Mouse (Mus musculus): ENCODE data around the gene Myo1d.

Myo1d gene

DNA sequence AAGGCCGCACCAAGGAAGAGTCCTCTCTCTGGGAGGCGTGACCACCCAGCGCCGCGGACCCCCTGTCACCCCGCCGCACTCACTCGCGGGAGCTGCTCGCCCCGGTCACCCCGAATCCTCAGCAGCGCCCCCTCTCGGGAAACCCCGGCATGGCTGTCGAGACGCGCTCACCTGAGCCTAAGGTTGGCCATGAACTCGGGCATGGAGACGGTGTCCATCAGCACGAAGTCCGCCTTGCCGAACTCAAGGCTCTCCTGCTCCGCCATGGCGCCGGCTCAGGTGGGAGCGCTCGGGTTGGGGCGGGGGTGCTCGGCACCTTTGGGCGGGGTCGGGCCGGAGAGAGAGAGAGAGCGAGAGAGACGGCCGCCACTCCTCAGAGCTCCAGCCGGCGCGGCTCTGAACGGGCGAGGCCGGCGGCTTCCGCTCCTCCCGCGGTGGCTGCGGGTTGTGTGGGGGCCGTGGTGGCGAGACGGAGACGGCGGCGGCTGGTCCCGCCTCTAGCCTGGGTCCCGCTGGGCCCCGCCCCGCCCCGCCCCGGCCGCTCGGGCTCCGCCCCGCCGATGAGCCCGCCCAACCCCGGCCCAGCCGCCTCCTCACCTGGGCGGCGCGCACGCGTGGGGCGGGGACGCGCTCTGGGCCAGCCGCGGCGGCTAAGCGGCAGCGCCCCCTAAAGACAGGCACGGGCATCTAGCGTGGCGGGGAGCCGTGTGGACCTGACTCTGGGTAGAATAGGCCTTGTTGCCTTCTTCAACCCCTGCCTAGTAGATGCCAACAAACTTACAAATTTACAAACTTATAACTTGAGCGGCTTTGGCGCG, at the start of gene Myo1d:
Gene Myo1d, minus strand, starts transcription at position 499 of the 818 bp plus-strand sequence.
- DNase-seq, result peak; percentile 88

- DNase-seq, result no peak
Measured at GRCm38 (mm10) chr11:80821794-80822193, 42.0 kb upstream of the Myo1d start.

DNA sequence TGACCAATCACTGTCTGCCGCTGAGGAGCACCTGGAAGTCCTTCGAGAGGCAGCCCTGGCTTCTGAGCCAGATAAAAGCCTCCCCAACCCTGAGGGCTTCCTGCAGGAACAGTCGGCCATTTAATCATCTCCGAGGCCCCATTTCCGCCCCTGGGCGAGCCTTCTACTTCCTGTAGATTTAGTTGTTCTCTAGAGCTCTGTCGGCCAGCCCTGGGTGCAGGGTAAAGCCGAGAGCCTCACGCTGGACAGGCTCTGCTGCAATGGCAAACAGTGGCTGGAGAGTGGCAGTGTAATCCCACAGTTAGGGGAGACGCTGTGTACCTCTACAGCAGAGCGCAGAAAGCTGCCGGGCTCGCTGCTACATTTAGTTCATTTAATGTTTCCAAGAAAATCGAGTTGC, 41.5 kb upstream of the Myo1d start:
- DNase-seq, result peak; percentile 17

DNA sequence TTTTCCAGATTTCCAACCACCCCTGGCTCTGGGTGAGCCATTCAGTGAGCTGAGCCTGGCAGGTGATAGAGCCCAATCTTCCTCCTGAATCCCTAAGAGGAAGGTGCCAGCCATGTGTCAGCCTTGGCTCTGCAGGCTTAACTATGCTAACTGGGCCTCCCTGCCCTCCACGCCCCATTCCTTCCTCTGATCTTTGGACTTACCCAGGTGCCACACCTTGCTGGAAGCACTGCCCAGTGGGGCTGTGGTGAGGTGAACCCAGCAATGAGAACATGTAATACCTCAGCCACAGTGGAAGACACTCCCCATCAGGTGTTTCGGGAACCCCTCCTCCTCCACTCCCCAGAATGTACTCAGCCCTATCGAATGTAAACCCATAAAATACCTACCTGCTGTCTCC, 40.3 kb upstream of the Myo1d start:
- DNase-seq, result no peak

GRCm38 (mm10) chr11:80818060-80818697, 38.4 kb upstream of the Myo1d start:
- DNase-seq, result peak; percentile 39

DNA sequence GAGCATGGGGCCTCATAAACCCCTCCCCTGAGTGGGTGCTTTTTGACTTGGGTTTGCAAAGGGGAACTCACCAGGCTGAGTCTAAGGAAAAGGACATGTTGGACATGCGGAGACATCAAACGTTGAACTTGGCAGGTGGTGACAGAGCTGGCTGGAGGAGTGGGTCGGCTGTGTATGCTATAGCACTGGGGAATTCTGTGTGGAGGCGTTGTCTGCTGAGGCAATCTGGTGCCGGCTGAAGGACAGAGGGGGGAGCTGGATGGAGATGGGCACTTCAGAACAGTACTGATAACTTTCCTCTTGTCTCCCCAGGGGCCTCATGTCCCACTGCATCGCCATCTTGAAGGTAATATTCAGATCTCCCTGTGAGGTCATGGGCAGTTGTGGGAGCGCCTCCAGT, 35.5 kb upstream of the Myo1d start:
- DNase-seq, result no peak

GRCm38 (mm10) chr11:80811156-80811555, 31.3 kb upstream of the Myo1d start:
- DNase-seq, result no peak

DNA sequence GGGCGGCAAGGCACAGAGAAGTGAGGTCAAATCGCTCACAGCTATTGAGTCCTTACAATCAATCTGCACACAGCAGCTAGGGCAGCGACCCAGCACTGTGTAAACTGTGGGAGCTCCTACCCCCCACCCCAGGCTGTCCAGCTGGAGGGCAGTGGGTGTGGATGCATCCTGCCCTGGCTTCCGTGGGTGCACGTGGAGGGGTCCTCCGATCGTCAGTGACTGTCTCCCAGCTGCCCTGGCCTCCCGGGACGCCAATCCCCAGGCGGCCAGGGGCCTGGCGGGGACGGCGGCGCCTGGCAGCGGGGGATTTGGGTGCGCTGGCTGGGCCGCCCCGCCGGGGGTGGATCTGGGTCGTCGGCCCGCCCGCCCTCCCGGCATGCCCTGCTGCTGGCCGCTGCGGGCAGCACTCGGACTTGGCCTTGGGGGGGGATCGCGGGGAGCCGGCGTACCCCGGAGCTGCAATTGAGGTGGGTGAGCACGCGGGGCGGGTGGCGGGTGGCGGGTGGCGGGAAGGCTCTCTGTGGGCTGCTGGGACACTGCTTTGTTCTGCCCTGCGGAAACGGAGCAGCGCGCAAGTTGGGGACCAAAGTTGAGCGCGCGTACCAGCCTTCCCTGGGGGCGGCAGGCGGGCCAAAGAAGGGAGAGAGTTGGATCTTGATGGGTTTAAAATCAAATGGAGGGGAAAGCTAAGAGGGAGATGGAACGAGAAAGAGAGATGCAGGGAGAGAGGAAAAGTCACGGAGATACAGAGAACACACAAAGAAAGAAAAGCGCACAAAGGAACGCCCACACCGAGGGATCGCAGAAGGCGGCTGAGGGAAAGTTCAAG, 30.4 kb upstream of the Myo1d start, which contains the start of gene Tmem98:
Gene Tmem98, plus strand, starts transcription at position 183 of the 829 bp plus-strand sequence.
- peak; percentile 10 for DNase-seq

GRCm38 (mm10) chr11:80809666-80809992, 29.8 kb upstream of the Myo1d start:
- DNase-seq, result no peak

DNA sequence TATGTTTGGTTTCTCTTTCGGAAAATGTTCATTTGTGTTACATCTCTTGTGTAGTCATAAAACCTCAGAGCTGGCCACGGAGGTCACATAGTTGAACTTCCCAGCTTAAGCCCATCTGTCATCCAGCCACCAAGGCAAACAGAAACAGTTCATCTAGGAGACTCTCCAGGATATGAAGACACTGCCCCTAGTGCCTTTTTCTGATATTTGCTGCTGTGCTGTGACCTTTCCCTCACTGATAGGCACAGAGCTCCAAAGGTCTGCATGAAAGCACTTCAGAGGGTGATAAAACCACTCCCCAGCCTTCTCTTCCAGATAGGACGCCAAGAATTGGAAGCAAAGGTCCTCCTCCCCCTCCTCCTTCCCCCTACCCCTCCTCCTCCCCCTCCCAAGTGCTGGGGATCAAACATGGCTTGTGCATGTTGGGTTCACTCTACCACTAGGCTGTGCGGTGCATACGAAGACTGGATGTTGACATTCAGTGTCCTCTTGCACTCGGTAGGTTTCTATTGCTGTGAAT, 28.8 kb upstream of the Myo1d start:
- DNase-seq, result no peak

- DNase-seq, result no peak
Measured at GRCm38 (mm10) chr11:80802706-80803105, 22.9 kb upstream of the Myo1d start.

DNA sequence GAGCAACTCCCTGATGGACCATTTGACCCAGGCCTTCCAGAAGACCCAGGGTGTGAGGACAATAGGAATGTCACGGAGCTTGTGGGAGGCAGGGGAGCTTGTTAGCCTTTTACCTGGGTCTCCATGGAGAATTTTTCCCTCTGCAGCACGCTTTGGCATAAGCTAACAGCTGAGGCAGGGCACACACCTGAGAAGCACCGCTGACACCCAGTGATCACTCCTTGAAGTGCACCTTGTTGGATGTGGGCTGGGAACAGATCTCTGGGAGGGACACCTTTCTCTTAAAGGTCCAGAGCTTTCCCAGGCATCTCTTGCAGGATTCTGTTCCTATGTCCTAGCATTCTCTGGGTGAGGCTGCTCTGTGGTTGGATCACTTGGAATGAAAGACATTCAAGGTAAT, 20.2 kb upstream of the Myo1d start:
- no peak for DNase-seq

- no peak for DNase-seq
Measured at GRCm38 (mm10) chr11:80795431-80795830, 15.6 kb upstream of the Myo1d start.

- no peak for DNase-seq
Measured at GRCm38 (mm10) chr11:80794290-80794689, 14.5 kb upstream of the Myo1d start.

GRCm38 (mm10) chr11:80793386-80793785, 13.6 kb upstream of the Myo1d start:
- no peak for DNase-seq

DNA sequence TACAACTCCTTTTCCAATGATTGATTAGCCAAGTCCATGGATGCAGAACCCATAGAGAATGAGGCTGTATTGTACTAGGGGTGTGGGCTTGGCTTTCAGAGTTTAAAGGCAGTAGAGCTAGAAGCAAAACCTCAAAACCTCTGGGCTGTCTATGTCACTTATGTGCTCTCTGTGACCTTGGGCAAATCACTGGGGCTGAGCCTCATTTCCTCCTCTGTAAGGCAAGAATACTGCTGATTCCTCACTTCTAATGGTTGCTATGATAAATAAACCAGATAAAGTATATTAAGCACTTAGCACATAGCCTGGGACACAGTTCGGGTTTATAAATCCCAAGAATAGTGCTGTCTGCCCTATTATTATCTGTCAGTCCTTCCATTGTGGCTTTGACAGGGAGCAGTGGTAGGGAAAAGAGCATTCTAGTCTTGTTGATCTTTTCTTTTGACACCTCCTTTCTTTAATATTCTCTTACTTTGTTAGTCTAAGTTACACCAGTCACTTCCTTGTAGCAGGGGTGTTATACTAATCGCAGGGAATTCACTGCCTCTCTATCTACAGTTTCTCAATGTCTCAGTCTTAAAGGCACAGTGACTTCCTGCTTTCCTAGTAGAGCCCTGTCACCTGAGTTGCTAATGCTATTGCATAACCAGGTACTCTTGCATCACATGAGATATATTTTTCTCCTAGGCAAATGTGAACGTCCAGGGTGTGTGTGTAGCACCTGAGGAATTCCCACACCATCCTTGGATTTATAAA, 12.0 kb upstream of the Myo1d start:
- no peak for DNase-seq

DNA sequence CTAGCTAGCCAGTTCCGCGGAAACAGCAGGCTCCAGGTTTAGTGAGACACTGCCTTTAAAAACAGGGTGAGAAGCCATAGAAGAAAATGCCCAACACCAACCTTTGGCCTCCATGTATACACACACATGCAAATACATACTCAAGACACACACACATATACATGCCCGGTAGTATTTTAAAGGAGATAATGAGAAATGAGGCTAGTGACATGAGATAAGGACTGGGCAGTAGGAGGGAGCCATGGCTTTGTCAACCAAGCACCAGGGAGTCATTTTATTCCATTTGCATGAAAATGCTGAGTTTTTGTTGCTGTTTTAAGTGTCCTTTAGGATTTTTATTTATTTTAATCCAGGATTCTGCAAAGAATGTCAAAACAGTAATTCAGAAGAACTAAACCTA, 10.6 kb upstream of the Myo1d start:
- DNase-seq, result no peak

GRCm38 (mm10) chr11:80789647-80790240, 9.9 kb upstream of the Myo1d start:
- DNase-seq, result no peak

DNA sequence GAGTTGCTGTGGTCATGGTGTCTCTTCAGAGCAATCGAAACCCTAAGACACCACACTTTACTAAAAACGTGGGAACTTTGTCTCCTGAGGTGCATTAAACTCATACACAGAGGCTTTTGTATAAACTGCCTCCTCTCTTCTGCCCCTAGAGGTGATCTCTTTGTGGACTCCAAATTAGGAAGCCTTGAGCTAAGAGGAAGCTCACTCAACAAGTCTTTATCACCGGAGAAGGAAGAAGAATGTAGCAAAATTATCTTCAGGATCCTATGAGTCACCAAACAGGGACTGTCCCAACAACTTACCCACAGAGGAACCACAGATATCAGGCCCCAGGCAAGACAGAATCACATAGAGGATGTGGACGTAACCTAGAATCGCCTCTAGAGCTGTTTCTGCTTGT, 5.8 kb upstream of the Myo1d start:
- DNase-seq, result no peak

- DNase-seq, result no peak
Measured at GRCm38 (mm10) chr11:80784294-80784743, 4.5 kb upstream of the Myo1d start.

DNA sequence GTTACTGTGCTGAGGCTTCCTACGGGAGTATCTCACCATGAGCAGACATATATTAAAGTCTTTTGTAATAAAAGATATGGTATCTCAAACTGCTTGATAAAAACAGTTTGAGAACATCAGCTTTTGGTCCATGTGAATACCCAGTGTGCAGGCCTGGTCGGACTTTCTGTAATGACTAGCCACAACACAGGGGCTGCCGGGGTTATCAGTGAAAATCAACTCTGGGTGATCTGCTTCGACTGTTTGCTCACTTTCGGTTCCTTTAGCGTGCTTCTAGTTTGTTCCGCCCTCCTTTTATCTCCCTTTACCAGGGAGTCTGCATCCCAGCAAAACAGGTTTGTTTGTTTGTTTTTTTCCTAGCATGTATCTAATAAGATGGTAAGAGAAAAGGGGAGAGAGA, 3.6 kb upstream of the Myo1d start:
- DNase-seq, result no peak

- no peak for DNase-seq
Measured at GRCm38 (mm10) chr11:80781535-80781934, 1.7 kb upstream of the Myo1d start.
